Mouse (Mus musculus) induced T-regulatory cell, adult 2 months (primary cell): ENCODE measurements around the gene Crkl.

Experiments used
- DNase-seq: peaks from one replicate; pipeline ENCODE4 v3.0.0-alpha.2; 2012; ENCODE audit warnings: low read depth

The Crkl gene

DNA sequence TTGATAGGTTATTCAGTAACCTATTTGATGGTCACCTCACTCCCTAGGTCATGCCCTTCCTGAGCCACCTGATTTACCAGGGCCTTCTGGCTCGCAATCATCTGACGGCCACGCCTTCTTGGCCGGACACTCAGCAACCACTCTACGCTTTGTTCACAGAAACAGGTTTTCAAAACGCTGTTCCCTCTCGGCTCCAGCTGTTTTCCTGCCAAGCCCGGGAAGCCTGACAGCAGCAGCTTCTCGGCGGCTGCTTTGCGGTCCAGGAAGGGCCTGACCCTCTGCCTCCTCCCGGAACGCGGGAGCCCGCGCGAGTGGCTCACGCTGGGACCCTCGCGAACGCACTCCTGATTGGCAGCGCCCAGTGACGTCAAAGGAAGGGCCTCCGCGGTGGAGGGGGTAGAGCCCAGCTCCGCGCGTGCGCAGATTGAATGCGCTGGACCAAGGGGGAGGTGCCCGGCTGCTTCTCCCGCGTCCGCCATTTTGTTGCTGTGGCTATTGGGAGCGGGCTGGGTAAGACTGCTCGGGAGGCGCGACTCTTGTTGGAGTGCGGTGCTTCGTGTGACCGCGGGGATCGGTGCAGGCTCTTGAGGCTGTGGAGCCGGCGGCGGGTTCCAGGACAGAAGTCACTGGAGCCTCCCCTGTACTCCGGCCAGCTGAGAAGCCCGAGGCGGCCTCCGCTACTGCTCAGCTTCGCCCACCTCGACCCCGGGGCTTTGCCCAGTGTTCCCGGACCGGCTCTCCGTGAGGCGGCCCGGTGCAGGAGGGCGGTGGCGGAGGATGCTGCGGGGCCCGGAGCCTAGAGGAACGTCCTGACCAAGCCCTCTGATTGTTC, at the start of gene Crkl:
TSS of gene Crkl (plus strand) at position 447 of the 832 bp plus-strand sequence.
- peak; percentile 99 for DNase-seq

DNA sequence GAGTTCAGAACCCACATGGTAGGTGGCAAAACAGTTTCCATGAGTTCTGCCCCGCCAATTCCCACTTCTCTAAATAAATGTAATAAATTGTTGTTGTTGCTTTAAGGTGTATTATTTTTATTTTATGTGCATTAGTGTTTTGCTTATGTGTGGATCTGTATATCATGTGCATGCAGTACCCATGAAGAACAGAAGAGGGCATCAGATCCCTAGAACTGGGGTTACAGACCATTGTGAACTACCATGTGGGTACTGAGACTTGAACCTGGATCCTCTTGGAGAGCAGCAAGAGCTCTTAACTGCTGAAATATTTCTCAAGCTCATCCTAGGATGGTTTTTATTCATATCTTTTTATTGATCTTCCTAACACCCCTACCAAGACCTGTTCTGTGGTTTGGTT, 48.9 kb upstream of the Crkl start:
- peak; percentile 85 for DNase-seq

DNA sequence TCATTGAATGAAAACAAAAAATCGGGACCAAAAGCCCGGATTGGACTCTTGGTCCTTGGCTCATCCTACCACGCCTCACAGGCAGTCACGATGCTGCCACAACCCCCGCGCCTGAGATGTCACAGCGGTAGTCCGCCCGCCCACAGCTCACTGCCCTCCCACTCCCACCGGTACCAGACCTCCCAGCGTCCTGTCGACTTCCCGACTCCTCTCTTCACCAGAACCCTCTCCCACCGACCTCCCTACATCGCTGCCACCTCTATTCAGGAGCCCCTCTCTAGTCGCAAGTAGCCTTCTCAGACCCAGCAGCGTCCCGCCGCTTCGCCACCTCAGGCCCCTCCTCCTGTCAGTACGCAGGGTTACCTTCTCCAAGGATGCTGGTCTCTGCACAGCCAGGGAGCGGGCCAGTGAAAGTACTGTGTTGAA, 46.5 kb upstream of the Crkl start:
- DNase-seq = peak; percentile 81

DNA sequence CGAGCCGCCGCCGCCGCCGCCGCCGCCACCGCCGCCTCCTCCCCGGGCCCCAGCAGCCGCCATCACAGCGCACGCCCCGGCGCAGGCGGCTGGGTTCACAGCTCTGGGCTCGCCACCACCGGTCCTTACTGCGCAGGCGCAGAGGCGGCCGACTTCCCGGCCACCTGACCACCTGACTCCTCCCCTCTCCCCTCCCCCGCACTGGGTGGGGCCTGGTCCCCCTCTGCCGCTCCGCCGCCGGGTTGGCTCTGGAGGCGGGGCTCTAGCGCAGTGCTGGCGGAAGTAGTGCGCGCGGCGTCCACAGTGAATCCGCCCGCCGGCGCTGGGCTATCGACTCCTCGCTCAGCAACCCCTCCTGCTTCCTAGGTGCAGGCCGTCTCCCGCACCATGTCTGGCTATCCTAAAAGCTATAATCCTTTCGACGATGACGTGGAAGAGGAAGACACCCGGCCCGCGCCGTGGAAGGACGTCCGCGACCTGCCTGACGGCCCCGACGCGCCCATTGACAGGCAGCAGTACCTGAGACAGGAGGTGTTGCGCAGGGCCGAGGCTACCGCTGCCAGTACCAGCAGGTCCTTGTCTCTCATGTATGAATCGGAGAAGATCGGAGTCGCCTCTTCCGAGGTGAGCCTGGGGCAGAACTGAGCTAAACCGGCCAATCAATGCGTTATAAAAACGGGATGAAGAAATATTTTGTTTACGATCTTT, 45.9 kb upstream of the Crkl start, which contains the start of the genes Snap29 and Pi4ka:
TSS of gene Snap29 (plus strand) at position 251 of the 708 bp plus-strand sequence.
TSS of gene Pi4ka (minus strand) at position 579 of the 708 bp plus-strand sequence.
- DNase-seq = peak; percentile 100

DNA sequence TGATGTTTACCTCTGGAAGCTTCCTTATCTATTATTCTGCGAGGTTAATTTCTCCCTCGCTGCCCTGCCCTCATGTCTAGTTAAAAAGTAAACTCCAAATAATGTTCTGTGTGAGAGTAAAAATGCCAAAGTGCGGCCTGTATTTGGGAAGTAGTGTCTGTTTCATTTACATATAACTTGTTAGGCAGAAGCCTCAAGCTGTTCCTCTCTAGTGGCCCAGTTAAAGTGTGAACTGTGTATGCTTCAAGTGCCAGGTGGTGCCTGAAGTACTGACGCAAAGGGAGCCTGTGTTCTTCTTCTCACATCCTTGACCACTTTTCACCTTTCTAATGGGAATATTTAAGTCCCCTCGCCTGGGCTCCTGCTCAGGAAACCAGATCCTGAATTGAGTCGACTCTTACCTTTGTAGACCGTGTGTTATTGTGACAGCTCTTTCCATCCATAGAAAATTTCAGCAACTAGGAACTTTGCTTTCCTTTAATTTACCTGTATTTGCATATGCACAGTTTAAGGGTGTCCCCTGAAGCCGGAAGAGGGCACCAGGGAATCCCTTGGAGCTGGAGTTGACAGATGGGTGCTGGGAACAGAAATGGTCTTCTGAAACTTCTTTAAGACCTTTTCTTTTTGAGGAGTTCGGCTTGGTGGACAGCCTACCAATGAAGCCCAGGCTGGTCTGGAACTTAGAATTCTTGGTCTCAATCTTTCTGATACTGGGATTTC, 45.1 kb upstream of the Crkl start:
- no peak for DNase-seq

DNA sequence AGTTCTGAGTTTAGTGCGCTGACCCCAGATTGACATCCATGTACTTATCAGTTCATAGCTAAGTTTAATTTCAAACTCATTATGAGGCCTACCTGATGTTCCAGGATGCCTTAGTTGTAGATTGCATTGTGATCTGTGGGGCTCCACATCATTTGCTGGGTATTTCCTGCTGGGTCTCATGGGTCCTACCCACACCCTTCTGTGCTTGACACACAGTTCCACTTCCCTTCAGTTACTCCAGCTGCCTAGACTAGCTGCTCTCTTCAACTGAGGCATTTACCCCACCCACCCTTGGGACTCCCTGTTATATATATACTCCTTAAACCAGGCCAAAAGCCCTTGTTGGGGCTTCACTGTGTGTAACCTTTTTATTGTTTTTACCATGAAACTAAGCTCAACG, 42.7 kb upstream of the Crkl start:
- no peak for DNase-seq

DNA sequence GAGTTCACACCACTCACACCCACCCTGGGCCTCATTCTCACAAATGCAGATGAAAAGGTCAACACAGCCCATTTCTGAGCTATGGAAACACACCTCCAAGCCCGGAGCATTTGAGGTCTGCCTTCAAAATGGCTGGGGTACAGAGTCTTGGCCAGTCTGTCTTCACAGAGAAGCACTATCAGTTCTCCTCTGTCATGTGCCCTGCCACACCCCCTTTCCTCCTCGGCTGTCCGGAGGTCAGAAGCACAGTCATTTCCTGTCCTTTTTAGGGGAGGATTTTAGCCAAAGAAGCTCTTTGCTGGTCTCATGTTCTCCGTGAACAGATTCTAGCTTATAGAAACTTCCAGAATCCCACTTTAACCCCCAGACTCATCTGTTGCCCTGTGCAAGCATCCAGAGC, 41.6 kb upstream of the Crkl start:
- DNase-seq = no peak

DNA sequence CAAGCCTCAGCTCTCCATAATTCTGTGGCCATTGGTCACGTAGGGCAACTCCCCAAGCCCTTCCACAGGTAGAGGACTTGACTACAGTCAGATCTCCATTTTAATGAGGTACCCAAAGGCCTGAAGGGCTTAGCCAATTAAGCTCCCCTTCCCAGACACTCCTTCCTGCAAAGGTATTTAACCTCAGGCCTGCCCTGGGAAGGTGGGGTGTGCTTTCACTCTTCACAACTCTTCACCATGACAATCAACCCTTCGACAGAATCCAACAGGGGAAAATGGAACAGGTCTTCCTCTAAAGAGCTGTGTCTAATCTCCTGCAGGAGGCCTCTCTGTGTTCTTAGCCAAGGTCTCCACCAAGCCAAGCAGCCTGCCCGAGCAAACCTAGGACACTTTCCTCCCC, 28.8 kb upstream of the Crkl start:
- DNase-seq = no peak

DNA sequence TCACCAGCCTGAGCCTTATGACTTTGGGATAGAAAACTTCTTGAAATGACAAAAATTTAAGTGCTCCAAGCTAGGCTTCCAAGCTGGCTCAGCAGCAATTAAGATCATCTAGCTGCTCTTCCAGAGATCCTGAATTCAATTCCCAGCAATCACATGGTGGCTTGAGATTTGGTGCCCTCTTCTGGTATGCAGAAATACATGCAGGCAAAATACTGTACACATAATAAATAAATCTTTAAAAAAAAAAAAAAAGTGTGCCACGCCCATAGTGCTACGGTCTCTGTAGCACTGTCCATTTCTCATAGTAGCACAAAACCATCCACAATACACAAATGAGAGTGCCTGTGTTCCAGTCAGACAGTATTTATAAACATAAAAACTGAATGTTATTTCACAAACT, 19.2 kb upstream of the Crkl start:
- peak; percentile 39 for DNase-seq

DNA sequence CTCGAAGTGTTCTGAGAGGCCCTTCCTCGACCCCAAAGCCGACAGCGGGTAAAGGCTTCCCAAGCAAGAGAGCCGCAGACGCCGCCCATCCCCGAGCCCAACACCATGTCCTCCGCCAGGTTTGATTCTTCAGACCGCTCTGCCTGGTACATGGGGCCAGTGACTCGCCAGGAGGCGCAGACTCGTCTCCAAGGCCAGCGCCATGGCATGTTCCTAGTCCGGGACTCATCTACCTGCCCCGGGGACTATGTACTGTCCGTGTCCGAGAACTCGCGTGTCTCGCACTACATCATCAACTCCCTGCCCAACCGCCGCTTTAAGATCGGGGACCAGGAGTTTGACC, 557 bp downstream of the Crkl start:
- DNase-seq = peak; percentile 70

DNA sequence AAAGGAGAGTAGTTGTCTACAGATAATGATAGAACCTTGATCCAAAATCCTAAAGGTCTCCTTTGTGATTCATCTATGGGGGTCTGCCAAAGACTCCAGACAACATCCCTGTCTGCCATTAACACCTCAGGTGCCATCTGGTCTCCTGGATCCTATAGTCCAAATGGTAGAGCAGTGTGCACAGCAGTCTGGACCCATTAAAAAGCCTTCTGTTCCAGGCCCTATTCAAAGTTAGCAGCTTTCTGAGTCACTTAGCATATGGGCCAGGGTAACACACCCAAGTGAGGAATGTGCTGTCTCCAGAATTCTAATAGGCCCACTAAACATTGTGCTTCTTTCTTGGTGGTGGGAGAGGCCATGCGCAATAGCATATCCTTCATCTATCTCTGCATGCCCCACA, 5.1 kb downstream of the Crkl start:
- DNase-seq = no peak

DNA sequence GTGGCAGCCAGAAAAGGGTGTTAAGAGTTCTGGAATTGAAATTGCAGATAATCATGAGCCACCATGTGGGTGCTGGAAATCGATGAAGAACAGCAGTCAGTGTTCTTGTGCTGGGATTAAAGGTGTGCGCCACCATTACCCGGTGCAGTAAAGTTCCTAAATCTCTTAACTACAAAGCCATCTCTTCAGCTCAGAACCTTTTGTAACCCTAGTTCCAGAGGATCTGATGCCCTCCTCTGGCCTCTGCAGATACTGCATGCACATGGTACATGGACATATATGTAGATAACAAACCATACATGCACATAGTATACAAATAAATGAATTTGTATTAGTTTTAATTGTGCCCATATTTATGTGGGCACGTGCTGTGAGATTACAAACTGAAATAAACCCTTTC, 8.5 kb downstream of the Crkl start:
- DNase-seq = peak; percentile 72

DNA sequence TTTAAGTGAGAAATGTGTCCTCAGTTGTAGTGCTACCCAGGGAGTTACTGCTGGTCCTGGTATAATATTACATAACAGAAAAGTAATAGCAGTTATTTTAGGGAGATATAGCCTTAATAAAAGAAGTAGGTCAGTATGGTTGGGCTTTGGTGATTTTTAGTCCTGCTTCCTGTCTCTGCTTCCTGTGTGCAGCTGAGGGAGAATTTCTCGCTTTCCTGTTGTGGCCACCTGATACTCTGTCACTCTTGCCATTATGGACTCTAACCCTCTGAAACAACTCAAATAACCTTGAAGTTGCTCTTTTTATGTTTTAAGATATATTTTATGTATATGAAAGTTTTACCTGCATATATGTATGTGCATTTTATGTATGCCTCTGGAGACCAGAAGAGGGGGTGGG, 9.8 kb downstream of the Crkl start:
- peak; percentile 31 for DNase-seq

DNA sequence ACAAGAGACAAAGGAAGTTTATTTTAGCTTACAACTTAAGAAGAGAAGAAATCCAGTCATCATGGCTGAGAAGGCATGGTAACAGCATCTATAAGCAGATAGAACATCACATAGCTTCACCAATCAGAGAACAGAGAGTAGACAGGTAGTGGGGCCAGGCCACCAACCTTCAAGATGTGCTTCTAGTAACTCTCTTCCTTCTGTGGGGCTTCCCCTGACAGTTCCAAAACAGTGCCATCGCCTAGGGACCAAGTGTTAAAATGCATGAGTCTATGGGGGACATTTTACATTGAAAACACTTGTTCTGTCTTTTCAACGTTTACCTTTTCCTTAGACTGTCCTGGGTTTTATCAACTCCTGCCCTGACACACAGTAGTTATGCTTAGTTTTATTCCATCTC, 11.4 kb downstream of the Crkl start:
- DNase-seq = no peak

DNA sequence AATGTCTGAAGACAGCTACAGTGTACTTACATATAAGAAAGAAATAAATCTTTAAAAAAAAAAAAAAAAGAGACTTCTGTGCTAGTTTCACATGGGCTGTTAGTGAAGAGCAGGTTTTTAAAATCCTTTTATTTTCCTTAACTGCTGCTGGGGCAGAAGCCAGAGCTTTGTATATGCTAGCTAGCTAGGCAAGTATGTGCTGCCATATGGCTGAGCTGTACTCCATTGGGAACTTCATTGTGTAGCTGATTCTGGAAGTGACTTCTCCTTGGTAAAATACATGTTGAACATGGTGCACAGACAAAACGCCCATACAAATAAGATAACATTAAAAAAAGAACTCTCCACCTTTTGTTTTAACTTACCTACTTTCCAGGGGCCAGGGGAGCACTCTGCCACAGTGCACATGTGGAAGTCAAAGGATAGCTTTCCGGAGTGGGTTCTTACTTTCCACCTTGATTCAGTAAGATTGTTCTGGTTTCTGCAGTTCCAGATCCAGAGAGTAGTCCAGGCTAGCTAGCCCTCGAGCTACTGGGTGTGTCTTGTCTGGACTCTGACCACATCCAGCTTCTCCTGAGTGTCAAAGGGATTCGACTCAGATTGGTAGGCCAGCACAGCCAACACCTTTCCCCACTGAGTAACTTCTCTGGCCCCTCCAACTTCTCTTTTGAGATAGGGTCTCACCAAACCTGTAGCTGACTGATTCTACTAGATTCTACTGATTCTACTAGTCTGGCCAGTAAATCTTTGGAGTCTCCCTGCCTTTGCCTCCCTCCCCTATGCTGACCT, 15.3 kb downstream of the Crkl start:
- DNase-seq = no peak

DNA sequence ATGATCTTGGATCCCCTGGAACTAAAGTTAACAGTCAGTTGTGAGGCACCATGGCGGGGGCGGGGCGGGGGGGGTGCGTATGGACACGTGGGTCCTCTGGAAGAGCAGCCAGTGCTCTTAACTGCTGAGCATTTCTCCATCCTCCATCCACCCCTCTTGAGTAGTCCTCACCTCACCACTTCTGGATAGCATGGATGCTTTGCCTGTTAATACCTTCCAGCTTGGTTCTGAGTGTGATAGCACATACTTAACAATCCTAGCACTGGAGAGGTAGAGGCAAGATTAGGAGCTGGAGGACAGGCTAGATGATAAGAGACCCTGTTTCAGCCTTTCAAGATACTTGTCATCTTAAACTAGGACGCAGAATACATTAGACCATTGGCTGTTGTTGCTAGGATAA, 20.7 kb downstream of the Crkl start:
- no peak for DNase-seq

DNA sequence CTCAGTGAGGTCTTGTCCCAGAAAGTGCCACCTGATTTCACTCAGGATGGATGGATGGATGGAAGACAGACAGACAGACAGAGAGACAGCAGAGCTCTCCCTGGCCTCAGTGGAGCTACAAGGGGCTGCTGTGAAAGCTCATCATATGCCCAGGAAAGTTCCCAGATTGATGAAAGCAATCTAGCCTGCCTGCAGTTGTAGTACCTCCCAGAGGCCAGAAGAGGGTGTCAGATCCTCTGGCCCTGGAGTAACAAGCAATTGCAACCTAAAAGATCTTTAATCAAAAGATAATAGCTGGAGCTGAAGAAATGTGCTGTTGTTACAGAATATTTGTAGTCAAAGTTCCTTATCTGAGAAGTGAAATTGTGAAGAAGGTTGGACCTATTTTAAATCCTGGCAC, 22.3 kb downstream of the Crkl start:
- peak; percentile 55 for DNase-seq

DNA sequence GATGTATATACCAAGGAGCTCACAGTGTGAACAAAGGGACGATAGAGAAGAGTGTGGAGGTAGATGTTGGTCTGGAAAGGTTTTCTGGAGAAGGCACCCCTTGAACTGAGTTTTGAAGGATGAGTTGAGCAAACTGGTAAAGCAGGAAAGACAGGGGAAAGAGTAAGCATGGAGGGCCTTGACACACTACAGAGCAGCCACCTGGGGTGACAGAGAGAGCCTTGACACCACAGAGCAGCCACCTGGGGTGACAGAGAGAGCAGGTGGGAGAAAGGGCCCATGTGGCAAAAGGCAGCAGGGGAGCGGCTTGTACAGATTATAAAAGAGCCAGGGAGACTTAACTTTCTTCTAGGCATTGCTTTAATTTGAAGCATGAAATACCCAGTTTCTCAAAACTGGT, 23.0 kb downstream of the Crkl start:
- DNase-seq = no peak

DNA sequence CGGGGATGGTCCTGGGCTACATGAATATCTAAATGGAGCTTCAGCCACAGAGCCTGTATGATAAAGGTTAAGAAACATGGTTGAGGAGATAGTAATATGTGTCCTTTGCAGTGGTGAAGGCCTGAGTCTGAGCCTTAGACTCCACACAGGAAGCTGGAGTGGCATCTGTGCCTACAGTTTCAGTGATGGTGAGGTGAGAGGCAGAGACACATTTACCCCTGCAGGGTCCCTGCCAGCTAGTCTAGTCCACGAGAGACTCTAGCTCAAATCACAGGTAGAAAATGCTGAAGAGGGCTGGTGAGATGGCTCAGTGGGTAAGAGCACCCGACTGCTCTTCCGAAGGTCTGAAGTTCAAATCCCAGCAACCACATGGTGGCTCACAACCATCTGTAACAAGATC, 23.5 kb downstream of the Crkl start:
- DNase-seq = no peak

DNA sequence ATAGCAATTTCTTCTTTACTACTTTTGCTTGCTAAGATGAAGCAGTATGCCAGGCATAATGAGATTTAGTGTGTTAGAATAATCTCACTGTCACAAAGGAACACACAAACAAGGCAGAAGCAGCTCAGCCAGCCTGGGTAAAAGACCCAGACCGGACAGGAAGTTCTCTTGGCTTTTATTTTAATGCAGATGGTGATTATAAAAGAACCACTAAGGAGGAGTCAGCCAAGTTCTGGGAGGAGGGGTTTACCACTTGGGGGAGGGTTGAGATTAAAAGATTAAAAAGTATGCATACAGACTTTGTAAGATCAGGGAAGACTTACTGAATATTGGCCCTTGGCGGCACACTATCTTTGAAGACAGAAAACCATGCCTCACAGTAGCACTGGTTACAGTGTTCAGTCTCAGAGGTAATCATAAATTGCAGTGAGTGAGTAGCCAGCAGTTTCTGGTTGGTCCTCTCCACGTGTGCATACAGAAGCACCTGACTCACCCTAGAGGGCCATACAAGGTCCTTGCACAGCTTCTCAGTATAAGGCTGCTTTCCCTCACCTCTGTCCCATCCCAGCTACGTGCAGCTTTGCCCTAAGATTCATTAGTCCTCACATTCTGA, 26.6 kb downstream of the Crkl start:
- no peak for DNase-seq

DNA sequence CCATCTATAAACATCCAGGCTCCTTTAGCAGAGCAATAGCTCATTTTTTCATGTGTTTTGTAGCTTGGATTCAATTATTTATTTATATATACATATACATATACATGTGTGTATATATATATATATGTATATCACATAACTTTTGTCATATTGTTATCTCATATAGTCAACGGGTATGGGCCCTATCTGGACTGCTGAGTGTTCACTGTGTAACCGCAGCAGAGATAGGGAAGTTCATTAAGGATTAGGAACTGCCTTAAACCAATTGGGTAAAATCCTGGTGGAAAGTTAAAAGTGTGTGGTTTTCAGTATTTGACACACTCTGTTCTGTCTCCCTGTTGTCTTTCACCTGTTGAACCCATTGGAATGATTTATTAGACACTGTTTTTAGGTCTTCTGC, 29.7 kb downstream of the Crkl start:
- DNase-seq = no peak

DNA sequence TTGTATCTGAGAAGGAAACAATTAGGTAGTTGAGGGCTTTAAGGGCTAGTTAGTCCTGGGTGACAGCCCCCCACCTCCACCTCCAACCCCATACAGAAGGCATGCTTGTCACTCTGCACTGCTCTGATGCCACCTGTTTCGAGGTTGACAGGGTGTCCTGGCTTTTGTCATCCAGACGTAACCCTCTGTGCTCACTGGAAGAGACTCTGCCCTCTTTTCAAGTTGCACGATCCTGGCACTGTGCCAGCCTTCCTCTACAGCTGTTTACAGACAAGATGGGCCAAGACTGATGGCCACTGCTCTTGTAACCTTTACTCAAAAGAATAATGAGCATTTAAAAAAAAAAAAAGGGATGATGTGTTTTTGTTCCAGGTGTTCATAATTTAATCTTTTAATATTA, 34.7 kb downstream of the Crkl start:
- no peak for DNase-seq
